Mouse (Mus musculus) heart, embryonic 16.5 days (tissue): Measurements from ENCODE around the gene Zdhhc20. TPM values are rescaled to one million over a fixed set of nuclear protein-coding genes. Genes with fewer than 3 reads are reported as not detected.

ENCODE experiments used
- ATAC-seq: fragments of 200-750 bp; cut with Nextera tagmentation; replicated peaks from 2 replicates; pipeline ENCODE4 v1.8.0; 2017; ENCODE audit warnings: moderate number of reproducible peaks; ENCODE audit not compliant: insufficient read depth, low FRiP score; ENCODE audit errors: extremely low read depth
- H3K27ac ChIP-seq: fragments of 300-500 bp; sonication (generic); 2 replicates; pipeline ENCODE4 v1.5.1; 2014; ENCODE audit warnings: mild to moderate bottlenecking, low read length, control low read depth, moderate library complexity
- H3K27me3 ChIP-seq: fragments of 300-500 bp; sonication (generic); 2 replicates; pipeline ENCODE4 v1.6.1; 2014; ENCODE audit warnings: low read length, mixed read lengths; ENCODE audit not compliant: control insufficient read depth, insufficient read depth
- H3K36me3 ChIP-seq: fragments of 300-500 bp; sonication (generic); 2 replicates; pipeline ENCODE4 v1.6.1; 2014; ENCODE audit not compliant: control insufficient read depth, insufficient read depth
- H3K4me1 ChIP-seq: fragments of 300-500 bp; sonication (generic); 2 replicates; pipeline ENCODE4 v1.6.1; 2014; ENCODE audit warnings: low read length, mixed read lengths; ENCODE audit not compliant: control insufficient read depth, insufficient read depth
- H3K4me2 ChIP-seq: fragments of 300-500 bp; sonication (generic); 2 replicates; pipeline ENCODE4 v1.6.1; 2014; ENCODE audit warnings: low read depth, mild to moderate bottlenecking, control low read depth, low read length
- H3K4me3 ChIP-seq: fragments of 300-500 bp; sonication (generic); 2 replicates; pipeline ENCODE4 v1.5.1; 2014; ENCODE audit warnings: mild to moderate bottlenecking, control low read depth, low read length
- H3K9ac ChIP-seq: fragments of 300-500 bp; sonication (generic); 2 replicates; pipeline ENCODE4 v1.6.1; 2014; ENCODE audit warnings: low read length, control low read depth
- H3K9me3 ChIP-seq: fragments of 300-500 bp; sonication (generic); replicated peaks from 2 replicates; pipeline ENCODE4 v1.6.1; 2016; ENCODE audit warnings: low read length; ENCODE audit not compliant: control insufficient read depth
- WGBS: fragments of 180-500 bp; shearing (Covaris S2); extraction: QIAGEN DNeasy Blood & Tissue Kit; methylation state at CpG from one replicate; pipeline ENCODE4 v1.1.7; 2014; 5-methylcytosine and 5-hydroxymethylcytosine counted together
- polyA plus RNA-seq: library from polyadenylated mRNA; unstranded; fragments of >200 nt; fragmentation: Nextera tagmentation; extraction: Ambion mirVana; gene quantifications from 2 replicates; pipeline ENCODE4 v1.2.1, GENCODE M21; 2015

Zdhhc20 gene
- 36.5 and 40.9 TPM in 2 replicates for polyA plus RNA-seq

- Histone ChIP-seq H3K9me3 (no peaks in the 10 kb centered on the region), H3K4me2 (peak within 1 kb of the TSS; percentile 84), H3K27ac (peak within 1 kb of the TSS; percentile 86), H3K36me3 (no peaks in the 10 kb centered on the region), H3K9ac (peak within 1 kb of the TSS; percentile 96), H3K4me1 (peaks cover 11% of the 10 kb centered on the region), H3K27me3 (no peaks in the 10 kb centered on the region), H3K4me3 (peak within 1 kb of the TSS; percentile 88)
- 3% methylated on average over 63 of the region's 65 CpGs for WGBS
- peak; percentile 98 for ATAC-seq
Observed at GRCm38 (mm10) chr14:57890011-57890842, at the start of gene Zdhhc20. Zdhhc20 (minus strand) TSS chr14:57890276.

DNA sequence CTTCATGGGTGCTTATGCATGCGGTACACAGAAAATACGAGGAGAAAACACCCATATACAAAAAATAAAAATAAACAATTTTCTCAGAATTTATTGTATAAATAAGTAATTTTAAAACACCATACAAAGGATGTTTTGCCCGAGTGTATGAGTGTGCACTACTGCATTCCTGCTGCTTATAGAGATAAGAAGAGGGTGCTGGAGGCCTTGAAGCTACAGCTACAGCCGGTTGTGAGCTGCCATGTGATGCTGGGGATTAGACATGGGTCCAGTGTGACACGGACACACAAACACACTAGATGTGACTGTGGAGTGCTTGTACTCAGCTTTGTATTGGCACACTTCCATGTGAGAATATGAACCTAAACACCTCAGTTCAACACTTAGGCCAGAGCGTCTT lies 47.2 kb upstream of the Zdhhc20 start:
- no peaks in the 10 kb centered on the region for H3K27me3 ChIP-seq
- 75% methylated on average over 6 of the region's 6 CpGs for WGBS

GRCm38 (mm10) chr14:57934666-57935065 lies 44.6 kb upstream of the Zdhhc20 start:
- Histone ChIP-seq H3K9me3 (no peaks in the 10 kb centered on the region), H3K36me3 (peaks cover 2% of the 10 kb centered on the region; the same call in 1 of the 2 replicates), H3K27me3 (no peaks in the 10 kb centered on the region), H3K9ac (no peak overlapping the region), H3K4me2 (no peak overlapping the region), H3K4me3 (no peak overlapping the region), H3K4me1 (peaks cover 6% of the 10 kb centered on the region; the same call in 1 of the 2 replicates), H3K27ac (no peak overlapping the region)
- 95% methylated on average over 13 of the region's 13 CpGs for WGBS
- no peak for ATAC-seq

More for the DNA sequence above, 47.2 kb upstream of the Zdhhc20 start:
- Histone ChIP-seq H3K36me3 (peaks cover 10% of the 10 kb centered on the region; the same call in 1 of the 2 replicates), H3K4me2 (no peak overlapping the region), H3K4me3 (no peak overlapping the region), H3K9me3 (no peaks in the 10 kb centered on the region), H3K4me1 (peaks cover 6% of the 10 kb centered on the region; the same call in 1 of the 2 replicates), H3K27ac (no peak overlapping the region), H3K9ac (no peak overlapping the region)
- ATAC-seq = no peak

DNA sequence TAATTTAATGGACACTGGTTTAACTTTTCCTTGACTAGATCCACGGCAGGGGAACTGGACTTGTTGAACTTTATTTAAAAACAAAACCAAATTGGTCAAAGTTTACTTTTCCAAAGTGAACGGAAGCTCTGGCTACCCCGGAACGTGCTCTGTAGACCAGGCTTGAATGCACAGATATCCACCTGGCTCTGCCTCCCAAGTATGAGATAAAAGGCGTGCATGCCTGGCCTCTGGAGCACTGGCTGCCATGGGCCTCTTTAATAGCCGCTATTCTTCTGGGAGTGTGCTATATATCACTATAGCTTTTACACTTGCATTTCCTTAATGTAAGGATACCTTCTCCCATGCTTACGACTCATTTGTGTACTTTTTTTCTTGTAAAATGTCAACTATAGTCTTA lies 43.5 kb upstream of the Zdhhc20 start:
- 0 out of 2 replicates have a peak, but pooled peaks cover 2% of the 10 kb centered on the region for H3K36me3 ChIP-seq
- no peaks in the 10 kb centered on the region for H3K9me3 ChIP-seq
- peaks cover 6% of the 10 kb centered on the region; the same call in 1 of the 2 replicates for H3K4me1 ChIP-seq
- no peak overlapping the region for H3K27ac ChIP-seq
- no peaks in the 10 kb centered on the region for H3K27me3 ChIP-seq
- no peak overlapping the region for H3K4me2 ChIP-seq
- H3K9ac ChIP-seq = no peak overlapping the region
- WGBS = 51% methylated on average over 7 of the region's 7 CpGs
- no peak overlapping the region for H3K4me3 ChIP-seq
- ATAC-seq = no peak

DNA sequence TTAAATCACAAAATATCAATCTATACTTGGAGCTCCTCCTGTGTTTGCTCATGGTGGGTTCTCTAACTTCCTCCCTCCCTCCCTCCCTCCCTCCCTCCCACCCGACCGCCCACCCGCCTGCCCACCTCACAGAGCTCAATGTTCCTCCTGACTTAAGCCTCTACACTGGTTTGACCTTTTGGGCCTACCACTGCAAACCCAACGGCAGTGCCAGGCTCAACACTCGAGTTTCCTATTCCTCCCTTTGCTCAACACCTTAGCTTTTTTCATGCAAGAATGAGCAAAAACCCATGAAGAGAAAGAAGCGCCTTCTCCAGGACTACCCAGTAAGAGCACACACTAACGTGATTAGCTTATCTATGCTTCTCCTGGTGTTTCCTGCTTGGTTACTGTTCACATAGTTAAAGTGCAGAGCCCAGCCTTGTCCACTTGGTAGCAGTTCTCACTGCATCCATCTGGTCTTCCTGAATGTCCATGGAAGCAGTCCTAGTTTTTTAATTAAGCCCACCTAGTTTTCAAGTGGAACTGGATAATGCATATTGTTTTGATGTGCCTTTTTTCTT lies 42.9 kb upstream of the Zdhhc20 start:
- no peak for ATAC-seq
- Histone ChIP-seq H3K36me3 (0 out of 2 replicates have a peak, but pooled peaks cover 2% of the 10 kb centered on the region), H3K27me3 (no peaks in the 10 kb centered on the region), H3K9ac (no peak overlapping the region), H3K27ac (no peak overlapping the region), H3K9me3 (no peaks in the 10 kb centered on the region), H3K4me1 (peaks cover 6% of the 10 kb centered on the region; the same call in 1 of the 2 replicates), H3K4me3 (no peak overlapping the region), H3K4me2 (no peak overlapping the region)
- 58% methylated on average over 7 of the region's 7 CpGs for WGBS

DNA sequence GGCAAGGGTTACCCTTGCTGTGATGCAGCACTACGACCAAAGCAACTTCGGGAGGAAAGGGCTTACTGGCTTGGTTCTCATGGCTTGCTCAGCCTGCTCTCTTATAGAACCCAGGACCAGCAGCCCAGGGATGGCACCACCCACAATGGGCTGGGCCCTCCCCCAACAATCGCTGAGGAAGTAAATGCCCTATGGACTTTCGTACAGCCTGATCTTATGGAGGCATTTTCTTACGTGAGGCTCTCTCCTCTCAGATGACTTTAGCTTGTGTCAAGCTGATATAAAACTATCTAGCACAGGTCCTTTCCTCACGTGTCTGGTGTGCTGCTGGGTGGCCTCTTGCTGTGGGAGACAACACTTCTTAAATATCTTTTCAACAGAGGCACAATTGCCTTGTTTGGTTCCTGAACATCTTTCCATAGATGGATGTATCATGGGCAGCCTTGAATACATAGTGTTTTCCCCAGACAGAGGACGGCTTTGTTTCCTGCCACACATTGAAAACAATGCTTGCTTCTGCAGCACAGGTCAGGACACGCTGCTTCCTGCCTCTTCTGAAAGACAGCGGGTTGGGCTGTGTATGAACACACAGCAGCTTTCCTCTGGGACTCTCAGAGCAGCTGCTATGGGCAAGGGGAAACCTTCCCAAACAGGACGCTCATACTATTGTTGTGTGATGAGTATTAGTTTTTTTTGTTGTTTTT lies 31.5 kb upstream of the Zdhhc20 start:
- H3K36me3 ChIP-seq = peaks cover 35% of the 10 kb centered on the region
- no peak overlapping the region for H3K4me3 ChIP-seq
- ATAC-seq = peak; percentile 77
- peak overlapping the region; percentile 48 for H3K4me2 ChIP-seq
- peak overlapping the region; percentile 29 for H3K9ac ChIP-seq
- H3K9me3 ChIP-seq = peaks cover 9% of the 10 kb centered on the region
- WGBS = 41% methylated on average over 10 of the region's 10 CpGs
- peaks cover 13% of the 10 kb centered on the region for H3K4me1 ChIP-seq
- H3K27me3 ChIP-seq = no peaks in the 10 kb centered on the region
- peak overlapping the region; percentile 93 for H3K27ac ChIP-seq

GRCm38 (mm10) chr14:57920568-57921310 lies 30.7 kb upstream of the Zdhhc20 start:
- peaks cover 13% of the 10 kb centered on the region for H3K4me1 ChIP-seq
- peak overlapping the region; percentile 30; the same call in 1 of the 2 replicates for H3K4me3 ChIP-seq
- peak overlapping the region; percentile 42 for H3K9ac ChIP-seq
- H3K36me3 ChIP-seq = peaks cover 38% of the 10 kb centered on the region
- H3K27me3 ChIP-seq = no peaks in the 10 kb centered on the region
- WGBS = 47% methylated on average over 18 of the region's 18 CpGs
- H3K4me2 ChIP-seq = peak overlapping the region; percentile 48
- peaks cover 9% of the 10 kb centered on the region for H3K9me3 ChIP-seq
- peak overlapping the region; percentile 93 for H3K27ac ChIP-seq
- ATAC-seq = peak; percentile 74

DNA sequence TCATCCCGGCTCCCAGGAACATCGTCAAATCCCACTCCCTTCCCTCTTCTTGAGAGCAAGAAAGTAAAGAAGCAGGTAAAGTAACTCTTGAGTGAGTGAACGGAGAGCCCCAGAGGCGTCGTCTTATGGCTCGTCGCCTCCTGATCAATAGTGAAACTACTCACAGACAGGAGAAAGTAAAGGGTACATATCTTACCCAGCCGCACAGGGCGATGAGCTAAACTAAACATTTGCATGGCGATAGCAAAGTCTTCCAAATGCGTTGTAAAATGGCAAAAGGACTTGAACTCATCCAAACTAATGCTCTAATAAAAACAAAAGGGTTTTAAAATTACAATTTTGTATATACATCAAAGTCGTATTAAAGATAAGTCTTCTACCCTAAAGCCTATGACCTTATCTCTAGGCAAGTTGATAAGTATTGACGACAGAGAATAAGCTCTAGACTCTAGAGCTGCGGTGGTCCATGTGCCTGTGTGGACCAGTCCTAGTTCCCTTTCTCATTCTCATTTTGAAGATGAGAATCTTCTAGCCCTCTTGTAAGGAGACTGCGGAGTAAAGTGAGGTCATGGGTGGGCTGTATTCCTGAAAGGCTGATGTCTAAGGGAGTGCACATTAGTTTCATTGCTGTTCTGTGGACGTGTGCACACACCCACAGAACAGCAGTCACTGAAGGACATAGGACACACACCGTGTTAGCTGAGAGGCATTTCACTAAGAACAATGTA lies 29.2 kb upstream of the Zdhhc20 start:
- WGBS = 88% methylated on average over 17 of the region's 17 CpGs
- ATAC-seq = no peak
- no peak overlapping the region for H3K9ac ChIP-seq
- no peak overlapping the region for H3K4me3 ChIP-seq
- peaks cover 9% of the 10 kb centered on the region for H3K9me3 ChIP-seq
- peaks cover 34% of the 10 kb centered on the region for H3K36me3 ChIP-seq
- no peak overlapping the region for H3K27ac ChIP-seq
- H3K27me3 ChIP-seq = no peaks in the 10 kb centered on the region
- H3K4me1 ChIP-seq = peaks cover 13% of the 10 kb centered on the region
- H3K4me2 ChIP-seq = no peak overlapping the region
